Mouse (Mus musculus) C2C12 (cell line): ENCODE data around the gene Pmpca.

Experiments used
- CEBPB ChIP-seq: IDR thresholded peaks from one replicate; pipeline ENCODE4 v1.6.1; 2011; ENCODE audit warnings: low read depth, mild to moderate bottlenecking, control low read depth, moderate library complexity
- CTCF ChIP-seq: IDR thresholded peaks from one replicate; pipeline ENCODE4 v1.5.1; 2011; ENCODE audit not compliant: control insufficient read depth, insufficient read depth, insufficient read length
- FOSL1 ChIP-seq: IDR thresholded peaks from one replicate; pipeline ENCODE4 v1.8.0; 2011; ENCODE audit warnings: mild to moderate bottlenecking, low read length; ENCODE audit not compliant: poor library complexity, insufficient read depth, severe bottlenecking
- MAX ChIP-seq: IDR thresholded peaks from one replicate; pipeline ENCODE4 v1.6.1; 2011; ENCODE audit warnings: mild to moderate bottlenecking, control low read depth
- MYOD1 ChIP-seq: IDR thresholded peaks from one replicate; pipeline ENCODE4 v1.6.1; 2011; ENCODE audit warnings: low read depth; ENCODE audit not compliant: control insufficient read depth, insufficient read length
- MYOG ChIP-seq: IDR thresholded peaks from one replicate; pipeline ENCODE4 v1.6.1; 2011; ENCODE audit not compliant: control insufficient read depth, insufficient read length; ENCODE audit errors: extremely low read depth
- USF1 ChIP-seq: IDR thresholded peaks from one replicate; pipeline ENCODE4 v1.6.1; 2011; ENCODE audit warnings: low read depth, mild to moderate bottlenecking, control low read depth, moderate library complexity

DNA sequence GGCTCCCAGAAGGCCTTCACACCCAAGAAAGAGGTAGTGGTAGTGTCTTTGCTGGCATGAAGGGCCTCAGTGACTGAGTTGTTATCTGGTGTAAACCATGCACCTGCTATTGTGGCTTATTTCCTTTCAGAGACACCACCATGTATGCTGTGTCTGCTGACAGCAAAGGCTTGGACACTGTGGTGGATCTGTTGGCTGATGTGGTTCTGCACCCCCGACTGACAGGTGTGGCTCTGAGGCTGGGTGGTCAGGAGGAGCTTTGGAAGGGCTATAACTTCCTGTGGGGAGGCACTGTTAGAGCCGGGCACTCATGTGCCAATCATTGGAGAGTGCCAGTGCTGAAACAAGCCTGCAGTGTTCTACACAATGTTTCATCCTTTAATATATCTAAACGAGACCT is 1.8 kb downstream of the Pmpca start:
- TF ChIP-seq CTCF (no peak), CEBPB (no peak), MYOG (no peak), MAX (no peak), USF1 (no peak), MYOD1 (no peak), FOSL1 (no peak)
